8 mouse cellular contexts compared by ENCODE assay signal in the genomic region with DNA sequence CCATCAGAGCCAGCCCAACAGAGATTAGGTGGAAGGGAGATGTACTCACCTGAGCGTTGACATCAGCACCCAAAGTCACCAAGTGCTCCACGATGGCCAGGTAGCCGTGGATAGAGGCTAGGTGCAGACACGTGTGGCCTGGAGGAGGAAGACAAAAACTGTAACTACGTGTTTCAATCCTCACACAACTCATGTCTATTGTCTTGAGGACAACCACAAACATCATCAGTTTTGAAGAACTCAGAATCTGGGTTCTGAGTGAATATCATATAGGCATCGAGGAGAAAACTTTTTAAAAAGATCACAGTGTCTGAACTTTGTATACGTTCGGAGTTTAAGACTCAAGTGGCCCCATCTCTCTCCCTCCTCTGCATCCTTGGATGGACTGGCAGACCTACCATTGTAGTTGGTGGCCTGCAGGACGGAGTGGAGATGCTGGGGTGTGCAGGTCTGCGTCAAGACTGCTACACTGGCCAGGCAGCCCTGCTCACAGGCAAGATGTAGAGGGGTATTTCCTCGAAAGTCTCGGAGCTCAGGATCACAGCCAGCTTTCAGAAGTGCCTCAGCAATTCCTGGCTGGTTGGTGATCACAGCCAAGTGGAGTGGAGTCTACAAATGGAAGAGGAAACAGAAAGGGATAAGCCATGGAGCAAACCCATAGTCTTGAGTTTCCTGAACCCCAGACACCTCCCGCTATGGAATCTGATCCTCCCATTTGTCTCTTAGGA. TPM values are rescaled to one million over a fixed set of nuclear protein-coding genes. Genes with fewer than 3 reads are reported as not detected.
A peak's percentile ranks its signal among the peaks of the same experiment; 100 is the strongest.
DNase-seq lines count a peak whose midpoint lies in the region; ATAC-seq and TF ChIP-seq lines count a peak whose summit lies in the region.

No protein-coding gene starts in this region.

- peak overlapping the region; percentile 80 for H3K4me2 ChIP-seq in heart, embryonic 14.5 days (ENCODE audit: low read length)
- peak overlapping the region; percentile 69 for H3K4me2 ChIP-seq in limb, embryonic 11.5 days (ENCODE audit: low read depth, severe bottlenecking)
- peak overlapping the region; percentile 81 for H3K4me2 ChIP-seq in midbrain, embryonic 15.5 days

- DNase-seq in 3134 (ENCODE audit: extremely low read depth, insufficient read length, low spot score): peak; percentile 47
- peak; percentile 16 to 19 for DNase-seq in B cell, adult 2 months
- DNase-seq in limb, embryonic 11.5 days (ENCODE audit: low spot score): no peak
- DNase-seq in embryo, embryonic 11 days: no peak
- no peak for DNase-seq in thymus, postnatal 4 days

- no peak for ATAC-seq in heart, embryonic 14.5 days (ENCODE audit: insufficient number of reproducible peaks, insufficient read depth, low FRiP score, low read depth)
- ATAC-seq in limb, embryonic 11.5 days (ENCODE audit: insufficient number of reproducible peaks, low FRiP score, low TSS enrichment, low read depth): no peak
- ATAC-seq in midbrain, embryonic 15.5 days (replicated peaks): no peak

- H3K36me3 ChIP-seq in heart, embryonic 14.5 days (ENCODE audit: control insufficient read depth, insufficient read depth, low read length): peaks cover 53% of the 10 kb centered on the region
- peaks cover 2% of the 10 kb centered on the region; the same call in 1 of the 2 replicates for H3K36me3 ChIP-seq in limb, embryonic 11.5 days (ENCODE audit: control insufficient read depth, insufficient read depth, low read length)
- peaks cover 4% of the 10 kb centered on the region; the same call in 1 of the 2 replicates for H3K36me3 ChIP-seq in midbrain, embryonic 15.5 days (replicated peaks)

- peak overlapping the region; percentile 95 for H3K27ac ChIP-seq in cortical plate, adult 2 months (ENCODE audit: insufficient read depth, low read length)
- peak overlapping the region; percentile 82 to 100 for H3K27ac ChIP-seq in heart, embryonic 14.5 days (replicated peaks in 1 of 2; ENCODE audit: control insufficient read depth in 1 of 2, insufficient read depth in 1 of 2, low read depth in 2 of 2, low read length in 2 of 2)
- 0 out of 2 replicates have a peak overlapping the region, but pooled peaks have one; percentile 8 for H3K27ac ChIP-seq in limb, embryonic 11.5 days (replicated peaks; ENCODE audit: low read depth, low read length)
- H3K27ac ChIP-seq in midbrain, embryonic 15.5 days: no peak overlapping the region

- no peak for TF ChIP-seq CTCF in cortical plate, adult 2 months (IDR thresholded peaks at IDR 0.05; ENCODE audit: extremely low read depth, insufficient read depth, low read length)

- TF ChIP-seq POLR2A in cortical plate, adult 2 months (IDR thresholded peaks at IDR 0.05; ENCODE audit: extremely low read depth, insufficient read depth, low read length): no peak

- no peaks in the 10 kb centered on the region for H3K27me3 ChIP-seq in heart, embryonic 14.5 days (ENCODE audit: control insufficient read depth, insufficient read depth, low read length)
- H3K27me3 ChIP-seq in limb, embryonic 11.5 days (ENCODE audit: control insufficient read depth, insufficient read depth, low read length): no peaks in the 10 kb centered on the region
- no peaks in the 10 kb centered on the region for H3K27me3 ChIP-seq in midbrain, embryonic 15.5 days (replicated peaks)

- WGBS in heart, embryonic 14.5 days: 75% methylated on average over 13 of the region's 13 CpGs
- 83% methylated on average over 13 of the region's 13 CpGs for WGBS in limb, embryonic 11.5 days
- WGBS in midbrain, embryonic 15.5 days: 84% methylated on average over 13 of the region's 13 CpGs

- no peaks in the 10 kb centered on the region; the same call in 1 of the 2 replicates for H3K4me1 ChIP-seq in cortical plate, adult 2 months (ENCODE audit: control insufficient read depth, insufficient read depth, low read length)
- H3K4me1 ChIP-seq in heart, embryonic 14.5 days (ENCODE audit: control insufficient read depth in 2 of 2, insufficient read depth in 2 of 2, low read length in 2 of 2): peaks cover 20 to 27% of the 10 kb centered on the region in 2 experiments
- H3K4me1 ChIP-seq in limb, embryonic 11.5 days (ENCODE audit: control insufficient read depth, insufficient read depth, low read length): peaks cover 13% of the 10 kb centered on the region
- peaks cover 25% of the 10 kb centered on the region for H3K4me1 ChIP-seq in midbrain, embryonic 15.5 days

- no peaks in the 10 kb centered on the region for H3K9me3 ChIP-seq in heart, embryonic 14.5 days (ENCODE audit: control insufficient read depth, low read length)
- no peaks in the 10 kb centered on the region for H3K9me3 ChIP-seq in limb, embryonic 11.5 days (ENCODE audit: control insufficient read depth, low read length)
- no peaks in the 10 kb centered on the region for H3K9me3 ChIP-seq in midbrain, embryonic 15.5 days

- peak overlapping the region; percentile 99 for H3K9ac ChIP-seq in heart, embryonic 14.5 days (ENCODE audit: low read length)
- H3K9ac ChIP-seq in limb, embryonic 11.5 days (ENCODE audit: low read length): no peak overlapping the region; the same call in 1 of the 2 replicates
- peak overlapping the region; percentile 93 for H3K9ac ChIP-seq in midbrain, embryonic 15.5 days

- H3K4me3 ChIP-seq in cortical plate, adult 2 months (ENCODE audit: insufficient read depth, low read length): peak overlapping the region; percentile 100
- peak overlapping the region; percentile 71 to 95 for H3K4me3 ChIP-seq in heart, embryonic 14.5 days (ENCODE audit: control insufficient read depth in 1 of 2, insufficient read depth in 1 of 2, low read depth in 1 of 2, low read length in 2 of 2)
- peak overlapping the region; percentile 91 for H3K4me3 ChIP-seq in limb, embryonic 11.5 days (ENCODE audit: low read depth, low read length)
- peak overlapping the region; percentile 83 for H3K4me3 ChIP-seq in midbrain, embryonic 15.5 days

RNA-seq across cellular contexts. Expression of gene Nfkbia, which starts 1.6 kb away (rescaled TPM):
- 35.4 and 40.2 TPM in 2 replicates for polyA plus RNA-seq in cortical plate, adult 2 months (2012; rRNA removed)
- 58.6 and 64.9 TPM in 2 replicates for polyA plus RNA-seq in heart, embryonic 14.5 days (2014; fragmentation: Nextera tagmentation; extraction: Ambion mirVana)
- 65.1 and 70.4 TPM in 2 replicates for polyA plus RNA-seq in limb, embryonic 11.5 days (2014; fragmentation: Nextera tagmentation; extraction: Ambion mirVana)
- polyA plus RNA-seq in midbrain, embryonic 15.5 days (2015; fragmentation: Nextera tagmentation; extraction: Ambion mirVana): 60.0 and 63.8 TPM in 2 replicates

Comparison
In these comparisons a context has a peak if more than half of its experiments do, and no peak if none do; other contexts are left out.
1. DNase-seq: peak in 3134 (single experiment) and B cell, adult 2 months (2 of 2); none in limb, embryonic 11.5 days (single experiment), embryo, embryonic 11 days (single experiment) and thymus, postnatal 4 days (single experiment).
2. Peak in every context shown above with its lines, with median percentiles within 50 percentile points of each other: H3K4me3 ChIP-seq and H3K4me2 ChIP-seq.